10 mouse cellular contexts compared by ENCODE assay signal in the genomic region with DNA sequence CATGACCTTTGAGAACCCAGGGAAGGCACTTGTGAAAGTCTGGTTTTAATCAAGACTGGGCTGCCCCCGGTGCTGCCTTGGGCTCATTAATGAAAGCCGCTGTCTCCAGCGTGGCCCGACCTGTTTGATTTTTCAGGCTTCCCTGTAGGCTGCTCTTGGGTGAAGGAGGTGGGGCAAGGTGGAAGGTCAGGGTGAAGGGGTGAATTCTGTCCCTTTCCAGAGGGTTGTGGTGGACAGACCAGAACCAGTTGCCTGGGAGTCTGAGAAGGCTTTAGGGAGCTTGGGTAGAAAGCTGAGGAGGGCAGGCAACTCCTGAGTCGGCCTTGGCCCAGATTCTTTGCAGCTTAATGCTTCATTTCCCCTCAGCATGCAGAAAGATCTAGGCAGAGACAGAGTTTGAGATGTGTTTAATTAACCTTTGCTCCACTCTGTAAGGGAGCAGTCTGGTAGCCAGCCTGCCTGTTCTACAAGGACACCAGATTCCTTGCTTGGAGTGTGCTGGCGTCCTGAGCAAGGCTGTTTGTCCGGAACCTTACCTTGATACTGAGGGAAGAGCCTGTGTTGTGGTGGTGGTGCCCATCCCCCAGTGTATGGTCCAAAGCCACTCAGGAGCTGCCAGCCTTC. TPM values are rescaled to one million over a fixed set of nuclear protein-coding genes. Genes with fewer than 3 reads are reported as not detected.
DNase-seq lines count a peak whose midpoint lies in the region; ATAC-seq and TF ChIP-seq lines count a peak whose summit lies in the region.
"Had no signal": no experiment of that assay in that cellular context is flagged by ENCODE, and none has a peak within 500 bp of the region (broad histone marks: within the 10 kb centered on the region; RNA-seq: fewer than 3 reads in every experiment).

No protein-coding gene starts in this region.

- intact Hi-C loops in gastrocnemius, postnatal 36 days (cut with DNase I): no loop called here

- peaks cover 26% of the 10 kb centered on the region for H3K4me1 ChIP-seq in neural tube, embryonic 15.5 days
- H3K4me1 ChIP-seq in stomach, postnatal 0 days (replicated peaks; ENCODE audit: control insufficient read depth, insufficient read depth): no peaks in the 10 kb centered on the region

- peaks cover 13% of the 10 kb centered on the region for H3K36me3 ChIP-seq in neural tube, embryonic 15.5 days
- peaks cover 10% of the 10 kb centered on the region; the same call in 1 of the 2 replicates for H3K36me3 ChIP-seq in stomach, postnatal 0 days (ENCODE audit: control insufficient read depth, insufficient read depth, low read length)

- no peak for ATAC-seq in neural tube, embryonic 15.5 days (ENCODE audit: low FRiP score)
- ATAC-seq in stomach, postnatal 0 days (ENCODE audit: low FRiP score, low TSS enrichment): no peak; the same call in 1 of the 2 replicates
- no peak for ATAC-seq in CD4-positive, CD25-positive, alpha-beta regulatory T cell, adult 4 months

- H3K9me3 ChIP-seq in neural tube, embryonic 15.5 days (replicated peaks): no peaks in the 10 kb centered on the region
- no peaks in the 10 kb centered on the region for H3K9me3 ChIP-seq in stomach, postnatal 0 days (ENCODE audit: control insufficient read depth, low read length)

- H3K27me3 ChIP-seq in neural tube, embryonic 15.5 days (replicated peaks): no peaks in the 10 kb centered on the region
- H3K27me3 ChIP-seq in stomach, postnatal 0 days (ENCODE audit: control insufficient read depth, insufficient read depth, low read length): no peaks in the 10 kb centered on the region

- 49% methylated on average over 7 of the region's 7 CpGs for WGBS in neural tube, embryonic 15.5 days
- 36% methylated on average over 7 of the region's 7 CpGs for WGBS in stomach, postnatal 0 days

- DNase-seq in adrenal gland, postnatal 10 days: peak; percentile 64
- no peak for DNase-seq in adrenal gland, adult 18-20 months (ENCODE audit: low spot score in 2 of 2)
- DNase-seq in neural tube, embryonic 10.5 days (ENCODE audit: extremely low spot score, low spot score): peak; percentile 71
- peak; percentile 53 for DNase-seq in kidney, postnatal 10 days
- no peak for DNase-seq in stomach, postnatal 0 days (ENCODE audit: low spot score)
- DNase-seq in gastrocnemius, postnatal 36 days: no peak
- DNase-seq: lung, embryonic 14.5 days had no signal

- no peak for TF ChIP-seq CTCF in stomach, postnatal 0 days (IDR thresholded peaks at IDR 0.05; ENCODE audit: low read depth)

- H3K4me3 ChIP-seq in neural tube, embryonic 15.5 days (replicated peaks): no peak overlapping the region
- H3K4me3 ChIP-seq in stomach, postnatal 0 days (ENCODE audit: low read depth, low read length): no peak overlapping the region

- H3K9ac ChIP-seq in neural tube, embryonic 15.5 days (replicated peaks): no peak overlapping the region
- H3K9ac ChIP-seq in stomach, postnatal 0 days (ENCODE audit: low read length): 0 out of 2 replicates have a peak overlapping the region, but pooled peaks have one; percentile 13
- H3K9ac ChIP-seq: lung, embryonic 14.5 days had no signal

- H3K27ac ChIP-seq in neural tube, embryonic 15.5 days (replicated peaks): no peak overlapping the region
- no peak overlapping the region for H3K27ac ChIP-seq in stomach, postnatal 0 days (replicated peaks)

- TF ChIP-seq EP300 in stomach, postnatal 0 days (optimal IDR thresholded peaks at IDR 0.05): no peak

- no peak overlapping the region for H3K4me2 ChIP-seq in neural tube, embryonic 15.5 days
- no peak overlapping the region for H3K4me2 ChIP-seq in stomach, postnatal 0 days (replicated peaks; ENCODE audit: low read depth)
- H3K4me2 ChIP-seq: lung, embryonic 14.5 days had no signal

RNA-seq across cellular contexts. Expression of gene Parvb, which starts 15.3 kb away (rescaled TPM):
- total RNA-seq in adrenal gland, postnatal 10 days (2021): 10 to 100 TPM; 33.2 to 42.1 TPM
- total RNA-seq in adrenal gland, adult 18-20 months (2021): 10 to 100 TPM; 15.6 to 24.9 TPM
- polyA plus RNA-seq in neural tube, embryonic 15.5 days (2015; fragmentation: Nextera tagmentation; extraction: Ambion mirVana): 4.8 and 7.2 TPM in 2 replicates
- polyA plus RNA-seq in stomach, postnatal 0 days (2015; fragmentation: Nextera tagmentation; extraction: Ambion mirVana): 1.1 and 1.4 TPM in 2 replicates
- polyA plus RNA-seq in CD4-positive, CD25-positive, alpha-beta regulatory T cell, adult 4 months (2017; shearing (Covaris generic)): 1 to 10 TPM in 1 of 2 experiments, not detected in 1; 2.4 TPM
- 10 to 100 TPM; 45.8 to 49.5 TPM for total RNA-seq in gastrocnemius, postnatal 36 days (2021)

RNA-seq across cellular contexts. Expression of gene Samm50, which starts 24.5 kb away (rescaled TPM):
- 100 to 1,000 TPM; 240 to 293 TPM for total RNA-seq in adrenal gland, postnatal 10 days (2021)
- 100 to 1,000 TPM; 148 to 189 TPM for total RNA-seq in adrenal gland, adult 18-20 months (2021)
- polyA plus RNA-seq in neural tube, embryonic 15.5 days (2015; fragmentation: Nextera tagmentation; extraction: Ambion mirVana): 89.4 and 91.9 TPM in 2 replicates
- 92.3 and 97.4 TPM in 2 replicates for polyA plus RNA-seq in stomach, postnatal 0 days (2015; fragmentation: Nextera tagmentation; extraction: Ambion mirVana)
- polyA plus RNA-seq in CD4-positive, CD25-positive, alpha-beta regulatory T cell, adult 4 months (2017; shearing (Covaris generic)): 10 to 100 TPM; 44.3 to 56.1 TPM
- 100 to 1,000 TPM; 169 to 174 TPM for total RNA-seq in gastrocnemius, postnatal 36 days (2021)

RNA-seq across cellular contexts. Expression of gene Pnpla3, which starts 48.9 kb away (rescaled TPM):
- 10 to 100 TPM; 47.6 to 65.6 TPM for total RNA-seq in adrenal gland, postnatal 10 days (2021)
- 100 to 1,000 TPM in 1 of 2 experiments, 10 to 100 TPM in 1; 55.8 to 288 TPM for total RNA-seq in adrenal gland, adult 18-20 months (2021)
- polyA plus RNA-seq in neural tube, embryonic 15.5 days (2015; fragmentation: Nextera tagmentation; extraction: Ambion mirVana): 5.9 and 6.6 TPM in 2 replicates
- 3.0 and 4.1 TPM in 2 replicates for polyA plus RNA-seq in stomach, postnatal 0 days (2015; fragmentation: Nextera tagmentation; extraction: Ambion mirVana)
- 1 to 10 TPM in 1 of 2 experiments, not detected in 1; 1.9 TPM for polyA plus RNA-seq in CD4-positive, CD25-positive, alpha-beta regulatory T cell, adult 4 months (2017; shearing (Covaris generic))
- 1 to 10 TPM; 3.8 to 5.9 TPM for total RNA-seq in gastrocnemius, postnatal 36 days (2021)
- total RNA-seq: hematopoietic stem cell, adult 5-6 weeks had no signal

Comparison
In these comparisons a context has a peak if more than half of its experiments do, and no peak if none do; other contexts are left out.
1. DNase-seq: peak in adrenal gland, postnatal 10 days (single experiment), neural tube, embryonic 10.5 days (single experiment) and kidney, postnatal 10 days (single experiment); none in adrenal gland, adult 18-20 months (0 of 2), stomach, postnatal 0 days (single experiment) and gastrocnemius, postnatal 36 days (0 of 2).
2. RNA of gene Pnpla3, which starts 48.9 kb away (total RNA-seq): 55.8 to 288 TPM in adrenal gland, adult 18-20 months and 47.6 to 65.6 TPM in adrenal gland, postnatal 10 days; 3.8 to 5.9 TPM in gastrocnemius, postnatal 36 days; every median in the first group is over 4 times any median in the second.